Mouse (Mus musculus): ENCODE results near the gene Creb3l2.
A peak's percentile ranks its signal among the peaks of the same experiment; 100 is the strongest.
"Not testable (repeated sequence)": the region's sequence is repeated elsewhere in the genome, so short reads cannot be mapped to it uniquely, and the experiment has no call there.

The Creb3l2 gene

GRCm38 (mm10) chr6:37409829-37410228, 32.1 kb downstream of the Creb3l2 start:
- DNase-seq (ENCODE audit: low read depth, low spot score), result no peak

DNA sequence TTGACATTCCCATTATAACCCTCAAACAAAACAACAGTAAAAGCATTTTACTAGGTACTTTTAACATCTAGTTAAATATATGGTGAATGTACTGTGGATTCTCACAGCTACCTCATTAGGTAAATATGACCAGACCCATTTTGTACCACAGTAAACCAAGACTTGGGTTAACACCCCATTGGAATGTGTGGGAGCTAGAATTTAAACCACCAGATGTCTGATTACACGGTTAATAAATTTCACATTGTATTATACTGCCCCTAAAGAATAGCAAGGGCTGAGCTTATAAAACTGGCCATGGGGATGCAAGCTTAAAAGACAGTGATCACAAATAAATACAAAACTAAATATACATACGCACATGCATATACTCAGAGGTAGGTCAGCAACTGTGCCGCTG, 34.1 kb downstream of the Creb3l2 start:
- no peak for DNase-seq (ENCODE audit: low read depth, low spot score)

- DNase-seq (ENCODE audit: low read depth, low spot score), result no peak
These were observed 35.0 kb downstream of the Creb3l2 start for GRCm38 (mm10) chr6:37406903-37407302.

- DNase-seq (ENCODE audit: low read depth, low spot score), result no peak
These were observed 35.9 kb downstream of the Creb3l2 start for GRCm38 (mm10) chr6:37406018-37406417.

DNA sequence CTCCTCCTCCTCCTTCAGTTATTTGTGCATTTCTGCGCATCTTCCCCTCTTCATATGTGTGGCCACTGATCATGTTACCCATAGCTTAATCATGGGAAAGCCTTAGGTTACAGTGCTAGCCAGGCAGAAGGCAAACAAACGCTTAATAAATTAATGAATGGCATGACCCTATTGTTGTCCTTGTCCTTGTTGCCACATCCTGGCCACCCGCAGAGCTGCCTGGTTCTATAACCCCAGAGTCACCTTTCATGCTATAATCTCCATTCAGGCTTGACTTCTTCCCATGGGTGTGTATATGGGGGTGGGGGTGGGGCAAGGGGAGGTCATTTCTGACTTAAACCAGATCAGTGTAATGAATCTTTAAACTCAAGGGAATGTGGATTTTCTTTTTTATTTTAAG, 37.6 kb downstream of the Creb3l2 start:
- DNase-seq (ENCODE audit: low read depth, low spot score), result no peak

DNA sequence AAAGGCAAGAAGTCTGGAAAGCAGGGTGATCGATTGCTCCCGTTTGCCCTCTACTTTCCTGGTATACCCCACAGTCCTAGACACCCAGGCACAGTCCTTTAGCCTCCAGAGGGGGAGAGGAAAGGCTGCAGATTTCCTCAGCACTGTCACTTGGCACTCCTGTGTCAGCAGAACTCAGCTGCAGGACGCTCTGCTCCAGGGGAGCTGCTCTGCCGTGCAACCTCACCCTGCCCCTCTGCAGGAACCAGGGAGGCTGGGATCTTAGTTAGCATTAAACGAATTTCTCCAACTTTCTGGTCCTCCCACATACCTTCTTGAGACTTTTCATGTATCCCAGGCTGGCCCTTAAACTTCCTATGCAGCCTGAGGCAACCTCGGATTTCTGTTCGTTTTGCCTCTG, 40.0 kb downstream of the Creb3l2 start:
- no peak for DNase-seq (ENCODE audit: low read depth, low spot score)

- DNase-seq (ENCODE audit: low read depth, low spot score), result peak; percentile 39
These were observed 41.0 kb downstream of the Creb3l2 start for GRCm38 (mm10) chr6:37400866-37401525.

DNA sequence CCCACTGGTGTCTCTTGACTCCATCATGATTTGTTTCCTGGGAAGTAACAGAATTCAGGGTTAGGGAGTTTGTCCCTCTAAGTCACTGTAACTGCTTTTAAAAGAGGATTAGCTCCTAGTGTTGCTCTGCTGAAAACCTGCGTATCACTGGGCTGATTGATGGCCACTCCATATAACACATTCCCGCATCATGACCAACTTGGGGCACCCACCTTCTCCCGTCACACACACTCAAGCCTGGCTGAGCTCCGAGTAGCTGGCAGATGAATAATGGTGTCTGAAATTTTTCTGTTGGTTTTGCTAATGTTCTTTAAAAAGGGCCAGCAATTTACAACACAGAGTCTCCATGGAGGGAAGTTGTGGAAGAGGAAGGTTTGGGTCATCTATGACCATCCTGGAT, 41.8 kb downstream of the Creb3l2 start:
- no peak for DNase-seq (ENCODE audit: low read depth, low spot score)

GRCm38 (mm10) chr6:37398943-37399342, 43.0 kb downstream of the Creb3l2 start:
- DNase-seq (ENCODE audit: low read depth, low spot score), result peak; percentile 58

GRCm38 (mm10) chr6:37397973-37398372, 44.0 kb downstream of the Creb3l2 start:
- no peak for DNase-seq (ENCODE audit: low read depth, low spot score)

- no peak for DNase-seq (ENCODE audit: low read depth, low spot score)
These were observed 44.7 kb downstream of the Creb3l2 start for GRCm38 (mm10) chr6:37397254-37397653.

GRCm38 (mm10) chr6:37396127-37396526, 45.8 kb downstream of the Creb3l2 start:
- no peak for DNase-seq (ENCODE audit: low read depth, low spot score)

DNA sequence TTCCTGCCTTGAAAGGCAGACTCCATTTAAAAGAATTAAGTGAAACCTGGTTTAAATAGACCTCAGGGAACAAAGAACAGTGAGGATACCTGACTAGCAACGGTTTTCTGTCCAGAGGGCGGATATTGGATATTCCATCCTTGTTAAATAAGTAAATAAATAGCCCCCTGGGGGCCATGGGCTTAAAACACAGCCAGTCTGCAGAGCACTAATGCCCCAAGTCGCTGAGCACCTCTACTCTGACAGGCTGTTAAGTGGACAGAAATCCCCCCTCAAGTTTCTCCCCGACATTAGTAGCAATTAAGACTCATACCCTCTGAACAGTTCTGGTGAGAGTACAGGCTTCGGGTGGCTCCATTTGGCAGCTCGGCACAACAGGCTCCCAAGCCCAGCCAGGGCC, 48.7 kb downstream of the Creb3l2 start:
- no peak for DNase-seq (ENCODE audit: low read depth, low spot score)

DNA sequence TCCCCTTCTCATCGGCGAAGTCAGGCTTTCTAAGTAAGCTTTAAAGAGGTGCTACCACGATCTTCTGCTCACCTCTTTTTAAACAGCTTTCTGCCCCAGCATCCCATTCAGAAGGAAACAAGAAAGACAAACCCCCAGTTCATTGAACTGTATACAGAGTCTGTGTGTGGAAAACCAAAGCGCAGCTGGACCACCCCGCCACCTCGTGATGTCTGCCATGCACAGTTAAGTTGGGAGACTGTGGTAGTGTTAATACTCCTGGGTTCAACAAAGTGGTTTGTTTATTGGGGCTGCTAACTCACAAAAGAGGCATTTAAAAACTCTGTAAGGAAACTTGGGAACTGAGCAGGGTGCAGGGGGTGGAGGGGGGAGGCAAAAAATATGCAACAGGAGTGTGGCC, 49.7 kb downstream of the Creb3l2 start:
- no peak for DNase-seq (ENCODE audit: low read depth, low spot score)

DNA sequence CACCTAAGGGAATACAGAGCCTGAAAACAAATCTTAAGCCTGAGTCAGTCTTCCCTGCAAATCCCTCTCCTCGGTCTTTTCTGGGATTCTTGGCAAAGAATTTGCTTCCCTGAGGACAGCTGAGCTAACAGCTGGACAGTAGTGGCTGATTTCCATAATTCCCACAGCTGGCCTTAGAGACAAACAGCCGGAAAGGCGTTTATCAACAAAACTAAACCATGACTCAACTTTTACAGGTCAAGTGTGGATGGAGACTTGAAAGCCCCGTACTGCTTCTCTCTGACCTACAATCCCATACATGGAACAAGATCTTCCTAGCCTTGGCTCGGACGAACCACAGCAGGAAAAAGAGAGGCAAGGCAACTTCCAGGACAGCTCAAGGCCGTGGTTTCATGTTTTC, 50.6 kb downstream of the Creb3l2 start:
- DNase-seq (ENCODE audit: low read depth, low spot score), result no peak

GRCm38 (mm10) chr6:37388960-37389359, 53.0 kb downstream of the Creb3l2 start:
- no peak for DNase-seq (ENCODE audit: low read depth, low spot score)

- DNase-seq (ENCODE audit: low read depth, low spot score), result no peak
These were observed 53.4 kb downstream of the Creb3l2 start for GRCm38 (mm10) chr6:37388501-37388900.

GRCm38 (mm10) chr6:37387281-37387680, 54.7 kb downstream of the Creb3l2 start:
- no peak for DNase-seq (ENCODE audit: low read depth, low spot score)

- DNase-seq (ENCODE audit: low read depth, low spot score), result no peak
These were observed 56.2 kb downstream of the Creb3l2 start for GRCm38 (mm10) chr6:37385602-37386285.

- DNase-seq (ENCODE audit: low read depth, low spot score), result no peak
These were observed 59.2 kb downstream of the Creb3l2 start for GRCm38 (mm10) chr6:37382761-37383160.

DNA sequence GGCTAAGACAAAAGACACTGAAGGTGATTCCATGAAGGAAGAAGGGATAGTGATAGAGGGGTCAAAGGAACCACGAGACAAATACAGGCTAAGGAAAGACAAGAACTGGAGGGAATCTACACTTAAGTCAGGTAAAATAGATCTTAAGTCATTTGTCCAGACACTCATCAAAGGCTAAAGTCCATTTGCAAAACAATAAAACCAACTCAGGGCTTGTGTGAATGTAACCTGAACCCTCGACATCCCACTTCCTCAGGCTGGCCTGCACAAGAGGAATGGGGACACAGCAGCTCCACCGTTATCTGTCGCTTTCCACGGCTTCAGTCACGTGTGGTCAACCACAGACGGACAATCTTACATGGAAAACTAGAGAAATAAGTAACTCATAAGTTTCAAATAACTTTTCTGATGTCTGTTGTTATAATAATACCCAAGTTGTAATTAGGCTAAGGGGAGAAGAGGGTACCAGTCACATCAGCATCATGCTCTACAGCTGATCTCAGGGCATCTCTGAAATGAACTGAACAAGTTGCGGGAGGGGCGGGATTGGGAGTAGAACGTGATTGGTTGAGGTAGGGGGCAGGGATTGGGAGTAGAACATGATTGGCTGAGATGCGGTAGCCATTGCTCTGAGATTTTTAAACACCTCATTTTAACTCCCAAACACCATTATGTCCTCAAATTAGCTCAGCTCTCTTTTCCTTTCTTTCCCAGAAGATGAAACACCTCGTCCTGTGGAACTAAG, 63.9 kb downstream of the Creb3l2 start:
- no peak for DNase-seq (ENCODE audit: low read depth, low spot score)

DNA sequence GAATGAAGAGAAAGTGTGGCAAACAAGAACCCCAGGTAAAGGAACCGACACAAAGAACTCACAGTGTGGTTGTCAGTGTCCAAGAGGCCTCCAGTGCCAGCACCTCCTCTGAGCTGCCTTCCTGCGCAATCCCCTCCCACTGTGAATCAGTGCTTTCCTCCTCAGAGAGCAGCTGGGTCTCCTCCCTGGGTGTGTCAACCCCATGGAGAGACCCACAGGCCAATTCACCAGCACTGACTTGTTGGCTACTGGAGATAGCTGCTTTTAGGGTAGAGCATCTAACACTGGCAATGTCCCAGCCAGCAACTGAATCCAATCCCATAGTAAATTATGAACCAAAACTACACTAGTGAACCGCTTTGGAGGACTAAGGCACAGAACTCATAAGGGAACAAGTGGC, 64.6 kb downstream of the Creb3l2 start:
- not testable (repeated sequence) for DNase-seq (ENCODE audit: low read depth, low spot score)

DNA sequence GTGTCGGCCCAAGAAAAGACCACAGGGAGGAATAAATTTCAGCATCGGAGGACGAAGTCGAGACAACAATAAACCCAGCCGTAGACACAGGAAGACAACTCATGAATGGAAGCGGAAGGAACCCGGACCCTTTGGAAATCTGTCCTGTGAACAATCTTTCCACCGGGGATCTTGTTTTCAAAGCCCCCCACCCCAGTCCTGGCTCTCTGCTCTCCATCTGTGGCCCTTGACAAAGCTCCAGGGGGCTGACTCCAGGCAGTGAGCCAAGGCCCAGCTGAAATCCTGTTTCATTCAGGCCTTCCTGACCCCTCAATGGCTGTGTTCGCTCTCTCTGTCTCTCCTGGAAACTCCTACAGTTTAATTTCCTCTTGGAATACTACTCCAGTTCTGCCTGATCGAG, 66.5 kb downstream of the Creb3l2 start:
- no peak for DNase-seq (ENCODE audit: low read depth, low spot score)

Measured in CD4-positive, CD25-positive, alpha-beta regulatory T cell, adult 2 months (primary cell).